Mouse (Mus musculus) natural killer cell, adult 2 months (primary cell): ENCODE results near the gene Gnat1.
A peak's percentile ranks its signal among the peaks of the same experiment; 100 is the strongest.

Source experiments
- DNase-seq, 2 experiments: peaks; one replicate each; pipeline ENCODE4 v3.0.0; 2022; ENCODE audit warnings: low spot score in 2 of 2

Gnat1 gene

DNA sequence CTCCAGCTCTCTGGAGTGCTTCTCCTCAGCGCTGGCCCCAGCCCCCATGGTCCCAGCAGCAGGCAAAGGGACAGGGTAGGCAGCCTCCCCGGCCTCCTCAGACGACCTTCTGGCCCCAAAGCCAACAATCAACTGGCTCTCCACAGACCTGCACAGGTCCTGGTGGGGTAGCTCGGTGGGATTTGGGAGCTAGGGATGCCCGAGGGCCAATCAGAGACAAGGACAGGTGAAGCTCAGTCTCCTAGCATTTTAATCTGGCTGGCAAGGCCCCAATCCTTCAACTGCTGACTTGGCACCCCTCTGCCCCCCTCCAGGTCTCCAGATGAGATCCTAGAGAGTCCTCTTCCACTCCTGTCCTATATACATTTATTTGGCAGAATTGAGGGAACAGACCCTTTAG, at the start of gene Gnat1:
Gnat1 (minus strand) TSS at position 212 of the 400 bp plus-strand sequence.
- no peak for DNase-seq

DNA sequence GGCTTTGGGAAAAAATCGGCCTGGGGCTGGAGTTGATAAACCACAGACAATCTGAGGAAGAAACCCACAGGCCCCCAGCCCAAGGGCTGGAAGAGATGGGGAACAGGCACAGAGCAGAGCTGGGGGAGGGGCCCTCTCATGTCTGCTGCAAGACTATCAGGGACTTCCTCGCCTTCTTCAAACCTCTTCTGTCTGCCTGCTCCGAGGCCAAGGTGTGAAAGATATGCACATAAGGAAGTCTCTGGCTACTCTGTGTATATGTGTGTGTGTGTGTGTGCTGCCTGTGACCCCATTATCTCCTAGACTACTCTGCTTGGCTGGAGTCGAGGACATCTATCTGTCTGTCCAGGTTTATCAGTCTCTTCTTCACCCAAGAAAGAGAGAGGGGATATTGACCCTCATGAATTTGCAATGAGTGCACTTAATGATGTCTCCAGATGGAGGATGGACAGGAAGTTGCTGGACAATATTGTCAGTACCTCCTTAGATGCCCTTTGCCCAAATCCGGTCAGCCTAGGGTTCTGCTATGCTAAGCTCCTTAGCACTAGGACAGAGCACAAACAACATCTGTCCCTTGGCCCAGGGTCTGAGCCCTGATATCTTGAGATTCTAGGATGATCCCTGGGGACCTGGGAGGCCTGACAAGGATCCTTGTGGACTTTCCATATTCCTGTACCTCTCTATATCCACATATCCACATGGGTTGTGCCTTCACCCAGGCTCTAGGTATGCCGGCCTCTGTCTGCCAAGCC, 49.6 kb upstream of the Gnat1 start:
- no peak for DNase-seq

DNA sequence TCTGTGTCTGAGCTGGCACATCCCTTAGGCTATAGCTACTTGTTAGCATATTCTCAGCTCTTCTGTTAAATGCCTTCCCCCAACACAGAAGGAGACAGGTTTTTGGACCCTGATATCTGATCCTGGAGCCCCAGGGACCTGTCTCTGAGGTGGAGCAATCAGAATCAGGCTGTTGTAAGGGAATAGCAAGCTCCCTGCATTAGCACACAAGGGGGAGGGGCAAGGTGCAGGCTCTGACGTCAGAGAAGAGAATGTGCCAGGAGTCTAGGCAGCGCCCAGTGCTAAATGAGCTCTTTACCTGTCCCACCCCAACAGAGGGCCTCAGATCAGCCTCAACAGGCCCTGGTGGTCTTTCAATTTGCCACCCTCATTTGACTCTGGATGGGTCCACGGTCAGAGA, 47.5 kb upstream of the Gnat1 start:
- DNase-seq, result no peak

DNA sequence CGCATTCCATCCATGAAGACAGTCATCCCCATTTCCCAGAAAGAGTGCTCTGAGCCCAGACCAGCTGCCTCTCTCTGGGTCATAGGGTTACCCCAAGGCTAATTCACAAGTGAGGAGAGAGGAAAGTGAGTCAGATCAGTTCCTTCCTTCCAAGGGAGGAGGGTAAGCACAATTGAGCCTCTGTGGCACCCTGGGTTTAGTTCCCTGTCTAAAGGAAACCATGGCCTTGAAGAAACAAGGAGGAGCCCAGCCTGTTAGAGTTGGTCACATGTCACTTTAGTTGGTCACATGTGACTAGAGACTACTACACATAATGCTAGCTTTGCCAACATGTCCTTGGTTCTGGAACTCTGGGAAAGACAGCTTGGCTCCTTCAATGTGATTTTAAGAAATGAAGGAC, 45.3 kb upstream of the Gnat1 start:
- DNase-seq, result no peak

DNA sequence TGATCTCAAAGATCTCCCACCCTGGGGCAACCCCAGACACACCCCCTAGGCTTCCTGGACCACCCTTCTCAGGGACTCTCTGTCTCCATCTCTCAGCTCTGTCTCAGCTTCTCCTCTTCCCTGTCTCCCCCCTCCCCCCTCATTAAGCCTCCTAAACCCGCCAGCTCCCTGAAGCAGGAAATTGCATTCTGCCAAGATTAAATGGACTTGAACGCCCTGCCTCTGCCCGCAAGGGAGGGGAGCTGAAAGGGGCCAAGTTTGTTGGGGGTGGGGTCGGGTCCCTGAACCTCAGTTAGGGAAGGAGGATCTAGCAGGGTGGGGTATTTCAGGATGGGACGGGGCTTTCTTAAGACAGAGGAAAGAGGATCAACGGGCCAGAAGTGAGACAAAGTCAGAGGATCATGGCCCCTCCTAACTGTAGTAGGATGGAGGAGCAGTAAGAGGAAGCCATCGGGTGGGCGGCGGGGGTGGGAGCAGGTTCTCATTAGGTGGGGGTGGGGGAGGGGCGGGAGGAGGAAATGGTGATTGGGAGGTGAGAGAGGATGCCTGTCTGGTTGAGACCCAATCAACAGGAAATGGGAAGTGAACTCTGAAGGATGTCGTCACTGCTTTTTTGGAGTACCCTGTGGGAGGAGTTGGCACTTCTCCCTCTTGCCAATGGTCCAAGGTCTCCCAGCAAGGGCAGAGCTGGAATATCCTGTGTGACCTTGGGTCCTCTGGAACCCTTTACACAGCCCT, 44.5 kb upstream of the Gnat1 start:
- DNase-seq, result no peak

DNA sequence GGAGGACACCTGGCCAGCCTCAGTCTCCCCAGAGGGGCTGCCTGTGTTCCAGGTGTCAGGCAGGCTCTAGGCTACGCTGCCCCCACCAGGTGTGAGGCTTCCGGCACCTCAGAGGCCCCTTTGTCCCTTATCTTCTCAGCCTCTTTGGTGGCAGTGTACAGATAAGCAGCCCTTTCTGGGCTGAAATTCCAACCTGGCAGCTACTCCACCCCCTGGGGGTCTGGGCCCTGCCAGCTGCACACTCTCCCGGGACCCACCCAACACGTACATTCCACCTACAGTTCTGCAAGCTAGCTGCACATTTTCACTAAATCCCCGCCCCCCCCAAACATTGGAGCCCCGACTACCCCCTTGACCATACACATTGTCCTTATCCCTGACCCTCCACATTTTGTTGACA, 43.8 kb upstream of the Gnat1 start:
- no peak for DNase-seq

DNA sequence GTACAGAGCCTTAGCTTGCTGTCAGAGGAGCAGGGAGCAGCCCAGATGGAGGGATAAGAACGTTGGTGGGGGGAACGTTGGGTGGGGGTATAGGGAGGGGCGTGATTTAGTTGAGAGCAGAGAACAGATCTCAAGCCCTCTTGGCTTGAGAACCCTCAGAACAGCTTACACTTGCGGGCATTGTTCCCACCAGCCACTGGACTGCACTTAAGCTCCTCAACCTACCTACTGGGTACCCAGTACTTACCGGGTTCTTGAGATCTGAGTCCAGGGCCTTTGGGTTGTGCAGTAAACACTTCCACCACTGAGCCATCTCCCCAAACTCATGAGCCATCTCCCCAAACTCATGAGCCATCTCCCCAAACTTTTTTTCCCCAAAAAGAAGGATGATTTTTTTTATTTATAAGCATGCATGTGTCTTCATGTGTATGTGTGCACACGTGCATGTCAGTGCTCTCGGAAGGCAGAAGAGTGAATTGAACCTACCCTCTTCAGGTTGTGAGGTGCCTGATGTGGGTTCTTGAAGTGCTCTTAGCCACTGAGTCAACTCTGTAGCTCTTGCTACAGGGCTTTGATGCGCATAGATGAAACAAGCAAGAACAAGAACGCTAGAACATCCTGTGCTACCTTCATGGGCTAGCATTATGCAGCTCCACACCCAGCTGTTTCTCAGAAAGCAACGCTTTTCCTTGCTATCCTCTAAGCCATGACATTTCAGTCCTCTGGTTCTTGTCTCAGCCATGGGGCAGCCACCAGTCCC, 39.4 kb upstream of the Gnat1 start:
- no peak for DNase-seq

DNA sequence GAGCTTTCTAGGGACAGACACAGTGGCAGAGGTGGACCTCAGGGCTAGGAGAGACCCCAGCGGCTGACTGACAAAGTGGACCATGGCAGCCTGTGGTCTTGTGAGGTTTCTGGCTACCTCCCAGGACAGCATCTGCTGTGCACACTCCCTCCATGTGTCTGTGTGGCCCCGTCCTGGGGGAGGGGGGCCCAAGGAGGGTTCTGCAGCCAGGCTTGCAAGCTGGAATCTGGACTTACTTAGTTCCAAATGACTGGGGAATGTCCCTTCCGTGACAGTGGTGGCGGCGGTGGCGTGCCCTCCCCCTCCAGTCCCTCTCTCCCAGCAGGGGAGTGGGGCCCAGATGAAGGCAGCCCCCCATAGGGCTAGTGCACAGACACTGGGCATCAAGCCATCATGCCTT, 37.4 kb upstream of the Gnat1 start:
- DNase-seq, result no peak

DNA sequence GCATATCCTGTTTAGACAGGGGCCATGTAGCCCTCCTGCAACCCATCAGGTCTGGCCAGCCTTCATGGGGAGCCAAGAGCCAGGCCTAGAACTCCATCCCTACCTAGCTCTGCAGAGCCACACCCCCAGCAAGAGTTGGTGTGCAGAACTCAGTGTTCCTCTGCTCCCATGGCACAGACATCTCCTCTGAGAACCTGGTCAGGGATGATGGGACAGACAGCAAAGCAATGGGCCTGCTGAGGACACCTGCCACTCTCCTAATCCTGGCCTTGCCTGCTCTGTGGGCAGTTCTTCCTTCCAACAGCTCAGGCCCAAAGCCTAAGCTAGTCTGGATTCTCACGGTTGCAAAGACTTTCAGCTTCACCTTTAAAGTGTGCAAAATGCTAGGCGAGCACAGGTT, 36.1 kb upstream of the Gnat1 start:
- DNase-seq, result no peak

DNA sequence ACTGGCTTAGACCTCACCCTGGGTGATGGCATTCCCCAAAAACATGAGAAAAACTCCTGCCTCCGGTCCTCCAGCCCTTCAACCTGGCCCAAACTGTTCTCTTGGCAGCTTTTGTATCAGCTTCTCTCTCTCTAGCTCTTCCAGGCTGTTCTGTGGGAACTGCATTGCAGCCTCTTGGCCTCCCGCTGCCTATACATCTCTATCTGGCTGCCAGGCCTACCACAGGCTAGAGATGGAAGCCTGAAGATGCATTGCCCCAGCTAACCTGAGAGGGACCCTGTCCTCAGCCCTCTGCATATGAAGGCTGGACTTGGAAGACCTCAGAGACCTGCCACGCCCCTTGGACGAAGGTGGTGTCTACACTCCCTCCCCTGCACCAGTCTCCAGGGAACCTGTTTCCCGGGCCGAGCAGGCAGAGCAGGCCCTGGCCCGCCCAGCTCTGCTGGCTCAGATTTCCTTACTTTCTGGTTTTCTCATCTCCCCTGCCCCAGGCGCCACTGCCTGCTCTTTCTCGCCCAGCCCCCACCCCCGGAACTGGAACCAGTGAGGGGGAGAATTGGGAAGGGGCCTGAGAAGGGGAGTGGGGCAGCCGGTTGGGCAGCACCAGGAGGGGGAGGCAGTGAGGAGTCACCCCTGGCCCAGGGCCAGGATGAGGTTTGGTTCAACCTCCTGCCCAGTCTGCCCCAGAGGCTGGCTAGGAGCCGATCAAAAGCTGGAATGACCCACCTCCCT, 34.9 kb upstream of the Gnat1 start:
- no peak for DNase-seq

DNA sequence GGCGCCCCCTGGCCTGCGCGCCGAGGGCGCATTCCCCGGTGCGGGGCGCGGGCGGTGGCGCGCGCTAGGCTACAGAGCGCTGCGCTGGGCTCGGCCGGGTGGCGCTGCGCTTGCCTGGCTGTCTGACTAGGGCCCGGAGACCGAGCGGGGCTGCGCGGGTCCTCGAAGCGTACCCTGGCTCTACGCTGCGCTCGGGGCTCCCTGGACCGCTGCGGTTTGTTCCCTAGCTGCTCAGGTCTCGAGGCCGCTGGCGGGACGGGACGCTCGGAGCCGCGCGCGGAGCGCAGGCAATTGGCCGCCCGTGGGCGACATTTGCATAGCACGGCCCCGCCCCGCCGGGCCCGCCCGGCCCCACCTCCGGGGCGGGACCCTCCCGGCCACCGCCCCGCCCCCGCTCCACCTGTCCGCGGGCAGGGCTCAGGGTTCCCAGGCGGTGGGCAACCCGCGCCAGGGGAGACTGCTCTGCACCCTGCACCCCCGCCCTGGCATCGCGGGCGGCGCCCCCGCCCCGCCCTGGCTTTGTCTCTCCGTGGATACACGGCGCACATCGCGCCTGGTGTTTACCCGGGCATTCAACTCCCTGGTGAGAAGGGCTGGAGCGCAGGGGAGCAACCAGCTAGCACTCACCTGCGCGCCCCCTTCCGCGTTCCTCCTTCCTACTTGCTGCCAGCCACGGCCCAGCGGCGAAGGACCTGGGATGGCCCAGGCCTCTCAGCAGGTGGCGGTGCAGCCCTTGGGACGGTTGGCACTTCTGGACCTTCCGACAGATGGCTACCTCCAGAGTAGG, 30.4 kb upstream of the Gnat1 start, which contains the start of gene Sema3f:
Sema3f (minus strand) TSS at position 779 of the 787 bp plus-strand sequence.
- DNase-seq, result peak in 1 of 2 experiments; percentile 61

DNA sequence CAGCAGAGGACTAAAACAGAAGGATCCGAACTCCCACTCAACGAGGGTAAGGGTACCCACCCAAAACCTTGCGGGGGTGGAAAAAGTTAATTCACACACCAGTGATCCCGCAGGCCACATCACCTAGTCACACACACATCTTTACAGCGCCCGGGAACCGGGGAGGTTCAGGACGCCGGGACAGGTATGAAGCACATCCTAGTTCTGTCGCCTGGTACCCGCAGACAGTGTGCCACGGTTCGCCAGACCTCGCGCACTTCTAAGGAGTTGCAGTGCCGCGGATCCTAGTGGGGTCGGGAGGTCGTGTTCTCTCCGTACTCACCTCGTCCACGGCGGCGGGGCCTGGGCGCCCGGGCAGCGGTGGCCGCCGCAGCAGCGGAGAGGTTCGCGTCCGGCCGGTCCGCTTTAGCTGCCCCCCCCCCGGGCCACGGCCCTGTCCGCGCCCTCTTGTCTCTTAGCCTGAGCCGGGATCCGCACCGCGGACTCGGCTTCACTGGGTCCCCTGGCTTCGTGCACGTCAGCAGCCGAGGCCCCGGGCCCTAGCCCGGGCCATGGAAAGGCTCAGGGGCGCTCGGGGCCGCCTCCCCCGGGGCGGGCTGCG, 29.7 kb upstream of the Gnat1 start:
- DNase-seq, result no peak

DNA sequence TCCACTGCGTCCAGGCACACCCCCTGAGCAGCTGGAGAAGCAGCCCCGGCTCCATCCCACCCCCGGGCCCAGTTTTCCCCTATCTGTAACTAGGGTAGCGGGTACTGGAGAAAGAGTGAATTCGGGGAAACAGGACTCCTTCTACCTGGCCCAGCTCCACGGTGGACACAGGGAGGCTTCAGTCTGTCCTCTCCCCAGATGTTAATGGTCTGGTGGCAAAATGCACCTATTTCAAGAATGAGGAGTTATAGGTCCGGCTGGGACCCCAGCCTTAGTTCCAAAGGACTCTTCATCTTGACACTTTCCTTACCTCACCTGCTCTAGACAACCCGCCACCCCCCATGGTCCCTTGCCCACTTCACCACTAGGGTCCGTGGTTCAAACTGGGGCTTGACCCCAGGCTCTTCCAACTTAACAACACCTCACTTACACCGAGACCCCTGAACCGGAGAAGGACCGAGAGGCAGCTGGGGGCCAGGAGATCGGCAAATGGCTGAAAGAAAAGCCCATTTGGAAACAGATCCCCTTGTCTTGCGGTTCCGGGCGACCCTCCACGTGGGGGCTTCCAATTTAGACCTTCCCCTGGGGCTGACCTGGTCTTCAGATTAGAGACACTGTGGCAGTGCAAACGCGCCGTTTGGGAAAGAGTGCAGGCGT, 29.1 kb upstream of the Gnat1 start:
- no peak for DNase-seq

DNA sequence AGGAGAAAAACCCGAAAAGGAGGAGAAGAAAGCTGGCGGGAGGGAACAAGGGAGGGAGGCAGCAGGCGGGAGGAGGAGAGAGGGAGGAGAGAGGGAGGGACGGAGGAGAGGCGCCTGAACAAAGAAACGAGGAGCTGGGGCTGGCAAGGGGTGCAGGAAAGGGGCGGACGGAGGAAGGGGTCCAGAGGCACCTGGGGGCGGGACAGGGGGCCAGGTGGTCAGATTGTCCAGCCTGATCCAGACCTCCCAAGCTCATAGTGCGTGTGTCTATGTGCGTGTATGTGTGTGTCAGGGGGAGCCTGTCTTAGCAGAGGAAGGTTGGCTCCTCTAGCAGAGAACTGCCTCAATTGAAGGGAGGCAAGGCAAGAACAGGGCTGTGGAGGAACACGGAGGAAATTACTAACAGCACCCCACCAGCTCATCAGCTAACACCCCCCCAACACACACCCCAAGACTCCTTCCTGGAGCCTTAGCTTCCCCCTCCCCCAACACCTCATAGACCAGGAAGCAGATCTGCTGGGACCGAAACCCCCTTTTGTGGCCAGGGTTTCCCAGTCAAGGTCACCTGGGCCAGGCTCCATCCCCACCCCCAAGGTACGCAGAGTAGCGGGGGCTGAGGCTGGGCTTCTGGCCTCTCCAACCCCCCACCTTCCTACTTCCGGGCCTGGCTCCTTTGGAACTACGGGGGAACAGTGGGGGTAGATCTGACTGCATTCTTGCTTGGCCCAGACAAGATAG, 28.4 kb upstream of the Gnat1 start:
- DNase-seq, result no peak

DNA sequence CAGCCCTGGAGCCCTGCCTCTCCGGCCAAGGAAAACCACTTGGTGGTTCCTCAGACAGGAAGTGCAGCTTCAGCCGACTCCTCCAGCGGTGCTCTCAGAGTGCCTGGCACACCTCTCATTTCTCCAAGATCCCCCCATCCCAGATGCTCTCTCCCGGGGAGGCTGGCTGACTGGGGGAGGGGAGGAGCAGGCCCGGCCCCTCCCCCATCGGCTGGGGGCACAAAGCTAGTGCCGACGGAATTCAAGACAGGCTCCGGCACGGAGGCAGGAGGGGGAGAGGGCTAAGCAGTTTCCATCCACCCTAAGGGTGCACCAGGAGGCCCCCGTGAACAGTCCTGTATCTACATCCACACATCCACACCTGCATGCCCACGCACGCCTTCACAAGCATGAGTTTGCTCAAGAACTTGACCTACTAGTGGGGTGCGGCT, 27.3 kb upstream of the Gnat1 start:
- no peak for DNase-seq

DNA sequence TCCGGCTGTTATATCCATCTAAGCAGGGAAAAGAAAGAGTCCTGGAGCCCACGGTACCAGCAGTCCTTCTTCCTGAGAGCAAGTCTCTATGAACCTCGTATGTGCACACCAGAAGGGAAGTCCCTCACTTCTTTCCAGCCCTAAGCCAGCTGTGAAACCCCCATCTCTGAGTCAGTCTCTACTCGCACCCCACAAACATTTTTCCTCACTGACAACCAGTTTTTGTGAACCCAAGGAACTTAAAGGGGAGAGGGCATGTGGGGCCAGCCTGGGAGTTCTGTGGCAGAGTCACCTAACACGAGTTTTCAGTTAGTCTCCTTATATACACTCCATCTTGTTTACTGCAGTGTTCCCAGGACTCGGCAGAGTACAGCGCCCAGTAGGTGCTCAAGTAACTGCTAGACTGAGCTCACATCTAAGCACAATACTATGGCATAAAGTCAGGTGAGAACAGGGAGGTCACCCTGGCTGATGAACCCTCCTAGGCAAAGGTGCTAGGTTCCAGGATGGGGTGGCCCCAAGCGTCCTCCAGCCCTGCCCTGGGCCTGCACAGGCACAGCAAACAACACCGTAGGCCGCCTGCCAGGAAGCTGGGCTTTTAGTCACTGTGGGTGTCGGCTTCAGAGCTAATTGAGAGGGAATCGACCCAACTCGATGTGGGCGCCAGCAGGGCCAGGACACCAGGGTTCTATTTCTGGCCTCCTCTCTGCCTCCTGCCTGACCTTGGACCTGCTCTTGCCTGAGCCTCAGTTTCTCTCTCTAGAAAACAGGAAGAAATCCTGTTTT, 24.0 kb upstream of the Gnat1 start:
- DNase-seq, result no peak

DNA sequence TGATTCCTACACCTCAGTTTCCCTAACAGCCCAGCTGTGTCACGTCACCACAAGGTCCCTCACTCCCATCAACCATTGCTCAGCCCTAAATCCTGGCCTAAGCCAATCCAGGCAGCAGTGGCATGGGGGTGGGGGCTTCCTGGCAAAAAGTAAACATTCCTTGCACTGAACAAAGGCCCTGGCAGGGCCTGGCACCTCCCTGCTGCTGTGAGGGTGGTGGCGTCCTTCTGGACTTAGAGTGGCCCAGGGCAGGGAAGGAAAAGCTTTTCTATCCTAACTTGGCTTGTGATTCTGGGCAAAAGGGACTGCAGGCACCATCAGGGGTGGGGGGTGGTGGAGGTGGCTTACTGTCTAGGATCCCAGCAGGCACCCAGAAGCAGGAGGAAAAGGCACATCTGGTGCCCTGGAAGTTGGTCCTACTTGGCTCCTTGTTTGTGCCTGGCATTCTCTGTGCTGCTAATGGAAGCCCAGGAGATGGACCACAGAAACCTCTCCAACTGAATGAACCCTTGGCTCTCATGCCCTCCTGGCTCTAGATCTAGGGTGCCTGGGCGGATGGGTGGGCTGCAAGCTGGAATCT, 23.2 kb upstream of the Gnat1 start:
- DNase-seq, result no peak

DNA sequence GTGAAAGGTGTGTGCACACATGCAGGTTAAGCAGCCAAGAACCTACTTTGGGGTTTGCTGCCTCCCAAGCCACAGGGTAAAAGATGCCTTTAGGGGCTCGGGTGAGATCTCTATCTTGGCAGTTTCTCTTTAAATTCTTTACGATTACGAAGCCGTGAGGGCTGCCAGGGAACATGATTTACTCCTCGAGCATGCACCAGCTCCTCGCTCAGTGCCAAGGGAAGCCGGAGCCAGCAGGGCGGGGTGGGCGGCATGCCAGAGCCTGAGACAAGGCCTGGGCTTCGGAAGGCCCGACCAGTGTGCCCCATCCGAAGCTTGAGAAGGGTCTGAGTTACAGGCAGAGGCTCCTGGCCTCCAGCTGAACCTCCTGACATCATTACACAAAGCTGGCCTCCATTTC, 22.1 kb upstream of the Gnat1 start:
- DNase-seq, result no peak
